In genomic region chr1:156769621-156770297, GRCm38 (mm10) we compare ENCODE assay signal across 23 mouse cellular contexts. TPM values are rescaled to one million over a fixed set of nuclear protein-coding genes. Genes with fewer than 3 reads are reported as not detected.
DNase-seq lines count a peak whose midpoint lies in the region; ATAC-seq lines count a peak whose summit lies in the region.
"Had no signal": no experiment of that assay in that cellular context is flagged by ENCODE, and none has a peak within 500 bp of the region (broad histone marks: within the 10 kb centered on the region; RNA-seq: fewer than 3 reads in every experiment).

No protein-coding gene starts in this region.

- no peaks in the 10 kb centered on the region; the same call in 1 of the 2 replicates for H3K9me3 ChIP-seq in embryonic facial prominence, embryonic 15.5 days (replicated peaks)
- H3K9me3 ChIP-seq in limb, embryonic 13.5 days = peaks cover 15% of the 10 kb centered on the region

- no peak overlapping the region for H3K4me3 ChIP-seq in embryonic facial prominence, embryonic 15.5 days (replicated peaks)
- no peak overlapping the region for H3K4me3 ChIP-seq in limb, embryonic 13.5 days
- H3K4me3 ChIP-seq: forebrain, embryonic 15.5 days; heart, embryonic 12.5 days; layer of hippocampus, adult 2 months; lung, embryonic 15.5 days; midbrain, embryonic 12.5 days; neural tube, embryonic 12.5 days had no signal

- 51% methylated on average over 18 of the region's 18 CpGs for WGBS in embryonic facial prominence, embryonic 15.5 days
- WGBS in limb, embryonic 13.5 days = 70% methylated on average over 18 of the region's 18 CpGs

- H3K27me3 ChIP-seq in embryonic facial prominence, embryonic 15.5 days = no peaks in the 10 kb centered on the region
- no peaks in the 10 kb centered on the region for H3K27me3 ChIP-seq in limb, embryonic 13.5 days
- H3K27me3 ChIP-seq: forebrain, embryonic 15.5 days; heart, embryonic 12.5 days; lung, embryonic 15.5 days; neural tube, embryonic 12.5 days had no signal

- intact Hi-C loops in heart, postnatal 10 days (cut with DNase I) = no loop called here

- H3K4me2 ChIP-seq in embryonic facial prominence, embryonic 15.5 days (replicated peaks) = no peak overlapping the region
- no peak overlapping the region; the same call in 1 of the 2 replicates for H3K4me2 ChIP-seq in limb, embryonic 13.5 days (replicated peaks)
- H3K4me2 ChIP-seq: forebrain, embryonic 15.5 days; heart, embryonic 12.5 days; lung, embryonic 15.5 days; midbrain, embryonic 12.5 days; neural tube, embryonic 12.5 days had no signal

- ATAC-seq in embryonic facial prominence, embryonic 15.5 days (ENCODE audit: insufficient number of reproducible peaks, low FRiP score, low TSS enrichment, low read depth) = peak; percentile 67
- ATAC-seq in limb, embryonic 13.5 days (ENCODE audit: low FRiP score, low read depth) = no peak
- ATAC-seq: forebrain, embryonic 15.5 days; hindbrain, postnatal 0 days had no signal

- H3K4me1 ChIP-seq in embryonic facial prominence, embryonic 15.5 days = peaks cover 16% of the 10 kb centered on the region
- H3K4me1 ChIP-seq in limb, embryonic 13.5 days = peaks cover 37% of the 10 kb centered on the region
- H3K4me1 ChIP-seq: forebrain, embryonic 15.5 days; midbrain, embryonic 12.5 days; neural tube, embryonic 12.5 days had no signal

- no peak overlapping the region for H3K9ac ChIP-seq in embryonic facial prominence, embryonic 15.5 days
- H3K9ac ChIP-seq in limb, embryonic 13.5 days = no peak overlapping the region
- H3K9ac ChIP-seq: forebrain, embryonic 15.5 days; heart, embryonic 12.5 days; liver, embryonic 14.5 days; lung, embryonic 15.5 days; midbrain, embryonic 12.5 days; neural tube, embryonic 12.5 days had no signal

- peak; percentile 92 for DNase-seq in heart, adult 11 months
- no peak for DNase-seq in heart, postnatal 10 days
- peak; percentile 73 for DNase-seq in NIH3T3 (ENCODE audit: low read depth)
- DNase-seq in layer of hippocampus, adult 9-11 months = no peak
- no peak for DNase-seq in spleen, adult 18-20 months
- DNase-seq: adrenal gland, postnatal 25 days; cerebellum, adult 11 months; cerebellum, postnatal 14 days; kidney, adult 11 months; kidney, postnatal 10 days; right cerebral cortex, adult 18-20 months; thymus, postnatal 14 days had no signal

- no peaks in the 10 kb centered on the region for H3K36me3 ChIP-seq in embryonic facial prominence, embryonic 15.5 days
- peaks cover 11% of the 10 kb centered on the region; the same call in 1 of the 2 replicates for H3K36me3 ChIP-seq in limb, embryonic 13.5 days
- H3K36me3 ChIP-seq: forebrain, embryonic 15.5 days; G1E; heart, embryonic 12.5 days; lung, embryonic 15.5 days; midbrain, embryonic 12.5 days; neural tube, embryonic 12.5 days had no signal

- H3K27ac ChIP-seq in embryonic facial prominence, embryonic 15.5 days (replicated peaks) = peak overlapping the region; percentile 85
- peak overlapping the region; percentile 84 for H3K27ac ChIP-seq in limb, embryonic 13.5 days
- H3K27ac ChIP-seq: forebrain, embryonic 15.5 days; hindbrain, postnatal 0 days; layer of hippocampus, adult 2 months; liver, embryonic 14.5 days; lung, embryonic 15.5 days; midbrain, embryonic 12.5 days; neural tube, embryonic 12.5 days had no signal

RNA-seq across cellular contexts. Expression of gene Fam20b, which starts 50.9 kb away (rescaled TPM):
- total RNA-seq in heart, postnatal 10 days (2021) = 10 to 100 TPM; 45.0 to 47.7 TPM
- polyA plus RNA-seq in embryonic facial prominence, embryonic 15.5 days (2015; fragmentation: Nextera tagmentation; extraction: Ambion mirVana) = 26.9 and 28.0 TPM in 2 replicates
- 24.3 and 27.7 TPM in 2 replicates for polyA plus RNA-seq in limb, embryonic 13.5 days (2015; fragmentation: Nextera tagmentation; extraction: Ambion mirVana)

Comparison
In these comparisons a context has a peak if more than half of its experiments do, and no peak if none do; other contexts are left out.
1. DNase-seq: peak in heart, adult 11 months (single experiment) and NIH3T3 (single experiment); none in heart, postnatal 10 days (0 of 2), layer of hippocampus, adult 9-11 months (single experiment) and spleen, adult 18-20 months (0 of 2).